Mouse (Mus musculus) hindbrain, embryonic 12.5 days (tissue): Measurements from ENCODE around the gene Gas7. TPM values are rescaled to one million over a fixed set of nuclear protein-coding genes. Genes with fewer than 3 reads are reported as not detected.

Source experiments
- ATAC-seq: fragments of 200-750 bp; cut with Nextera tagmentation; 2 replicates; pipeline ENCODE4 v1.8.0; 2017; ENCODE audit warnings: moderate TSS enrichment; ENCODE audit not compliant: low FRiP score
- H3K27ac ChIP-seq: fragments of 300-500 bp; sonication (generic); 2 replicates; pipeline ENCODE4 v1.5.1; 2016; ENCODE audit warnings: mild to moderate bottlenecking
- H3K27me3 ChIP-seq: fragments of 300-500 bp; sonication (generic); 2 replicates; pipeline ENCODE4 v1.6.1; 2016; ENCODE audit warnings: mild to moderate bottlenecking
- H3K36me3 ChIP-seq: fragments of 300-500 bp; sonication (generic); 2 replicates; pipeline ENCODE4 v1.6.1; 2016; ENCODE audit warnings: mild to moderate bottlenecking
- H3K4me1 ChIP-seq: fragments of 300-500 bp; sonication (generic); 2 replicates; pipeline ENCODE4 v1.6.1; 2016
- H3K4me2 ChIP-seq: fragments of 300-500 bp; sonication (generic); replicated peaks from 2 replicates; pipeline ENCODE4 v1.6.1; 2016; ENCODE audit warnings: mild to moderate bottlenecking
- H3K4me3 ChIP-seq: fragments of 300-500 bp; sonication (generic); 2 replicates; pipeline ENCODE4 v1.5.1; 2016; ENCODE audit warnings: mild to moderate bottlenecking
- H3K9ac ChIP-seq: fragments of 300-500 bp; sonication (generic); 2 replicates; pipeline ENCODE4 v1.6.1; 2016; ENCODE audit warnings: mild to moderate bottlenecking, moderate library complexity
- H3K9me3 ChIP-seq: fragments of 300-500 bp; sonication (generic); replicated peaks from 2 replicates; pipeline ENCODE4 v1.6.1; 2016; ENCODE audit warnings: mild to moderate bottlenecking
- WGBS: fragments of 180-500 bp; shearing (Covaris S2); methylation state at CpG from one replicate; pipeline ENCODE4 v1.1.7; 2016; 5-methylcytosine and 5-hydroxymethylcytosine counted together
- polyA plus RNA-seq: library from polyadenylated mRNA; unstranded; fragments of >200 nt; fragmentation: Nextera tagmentation; extraction: Ambion mirVana; gene quantifications from 2 replicates; pipeline ENCODE4 v1.2.1, GENCODE M21; 2016

Gene Gas7
- polyA plus RNA-seq, 1 experiment from 2014 or later, result 3.8 TPM

- H3K4me2 ChIP-seq, result no peak overlapping the region
- no peak overlapping the region for H3K9ac ChIP-seq
- H3K4me3 ChIP-seq, result no peak overlapping the region
- H3K4me1 ChIP-seq, result peaks cover 13% of the 10 kb centered on the region; the same call in 1 of the 2 replicates
- no peaks in the 10 kb centered on the region for H3K36me3 ChIP-seq
- WGBS, result 83% methylated on average over 5 of the region's 5 CpGs
- no peak overlapping the region for H3K27ac ChIP-seq
- H3K9me3 ChIP-seq, result no peaks in the 10 kb centered on the region
- H3K27me3 ChIP-seq, result no peaks in the 10 kb centered on the region
- no peak for ATAC-seq
These were observed 111.9 kb downstream of the Gas7 start for GRCm38 (mm10) chr11:67567184-67567583.

- no peak overlapping the region for H3K4me3 ChIP-seq
- no peak for ATAC-seq
- H3K36me3 ChIP-seq, result no peaks in the 10 kb centered on the region
- no peaks in the 10 kb centered on the region for H3K9me3 ChIP-seq
- H3K4me1 ChIP-seq, result peaks cover 13% of the 10 kb centered on the region; the same call in 1 of the 2 replicates
- no peak overlapping the region for H3K9ac ChIP-seq
- no peak overlapping the region for H3K27ac ChIP-seq
- no peak overlapping the region for H3K4me2 ChIP-seq
- H3K27me3 ChIP-seq, result no peaks in the 10 kb centered on the region
- WGBS, result 89% methylated on average over 4 of the region's 4 CpGs
These were observed 112.8 kb downstream of the Gas7 start for GRCm38 (mm10) chr11:67567991-67568390.

- H3K9ac ChIP-seq, result no peak overlapping the region
- no peak overlapping the region for H3K27ac ChIP-seq
- ATAC-seq, result no peak
- peaks cover 13% of the 10 kb centered on the region; the same call in 1 of the 2 replicates for H3K4me1 ChIP-seq
- no peak overlapping the region for H3K4me3 ChIP-seq
- no peak overlapping the region for H3K4me2 ChIP-seq
- no peaks in the 10 kb centered on the region for H3K27me3 ChIP-seq
- no peaks in the 10 kb centered on the region for H3K9me3 ChIP-seq
- no peaks in the 10 kb centered on the region for H3K36me3 ChIP-seq
- 65% methylated on average over 5 of the region's 5 CpGs for WGBS
These were observed 113.6 kb downstream of the Gas7 start for GRCm38 (mm10) chr11:67568815-67569214.

DNA sequence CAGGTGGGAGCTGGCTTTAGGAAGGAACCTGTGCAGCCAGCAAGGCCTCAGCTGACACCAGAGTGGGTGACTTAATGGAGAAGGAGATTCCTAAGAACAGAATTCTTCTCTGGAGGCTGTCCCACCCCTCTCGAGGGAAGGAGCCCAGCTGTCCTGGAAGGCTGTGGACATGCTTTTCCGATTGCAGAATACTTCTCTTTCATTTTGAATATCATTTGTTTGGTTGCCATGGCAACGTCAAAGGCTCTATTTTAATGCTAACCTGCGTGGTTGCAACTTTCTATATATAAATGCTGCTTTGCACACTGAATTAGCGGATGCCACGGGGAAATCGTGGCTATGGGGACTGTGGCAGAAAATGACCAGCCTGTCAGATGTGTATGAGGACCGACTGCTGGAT lies 115.7 kb downstream of the Gas7 start:
- Histone ChIP-seq H3K27me3 (no peaks in the 10 kb centered on the region), H3K4me1 (peaks cover 13% of the 10 kb centered on the region; the same call in 1 of the 2 replicates)
- no peak for ATAC-seq

GRCm38 (mm10) chr11:67574344-67574743 lies 119.1 kb downstream of the Gas7 start:
- peaks cover 11% of the 10 kb centered on the region; the same call in 1 of the 2 replicates for H3K4me1 ChIP-seq
- ATAC-seq, result no peak
- no peak overlapping the region for H3K4me2 ChIP-seq
- no peaks in the 10 kb centered on the region for H3K9me3 ChIP-seq
- no peak overlapping the region for H3K9ac ChIP-seq
- no peaks in the 10 kb centered on the region for H3K36me3 ChIP-seq
- H3K4me3 ChIP-seq, result no peak overlapping the region
- H3K27me3 ChIP-seq, result no peaks in the 10 kb centered on the region
- 93% methylated on average over 5 of the region's 5 CpGs for WGBS
- H3K27ac ChIP-seq, result no peak overlapping the region

More for the DNA sequence above, 115.7 kb downstream of the Gas7 start:
- Histone ChIP-seq H3K36me3 (no peaks in the 10 kb centered on the region), H3K27ac (no peak overlapping the region), H3K9ac (no peak overlapping the region), H3K4me2 (no peak overlapping the region), H3K9me3 (no peaks in the 10 kb centered on the region), H3K4me3 (no peak overlapping the region)
- WGBS, result 39% methylated on average over 8 of the region's 8 CpGs

DNA sequence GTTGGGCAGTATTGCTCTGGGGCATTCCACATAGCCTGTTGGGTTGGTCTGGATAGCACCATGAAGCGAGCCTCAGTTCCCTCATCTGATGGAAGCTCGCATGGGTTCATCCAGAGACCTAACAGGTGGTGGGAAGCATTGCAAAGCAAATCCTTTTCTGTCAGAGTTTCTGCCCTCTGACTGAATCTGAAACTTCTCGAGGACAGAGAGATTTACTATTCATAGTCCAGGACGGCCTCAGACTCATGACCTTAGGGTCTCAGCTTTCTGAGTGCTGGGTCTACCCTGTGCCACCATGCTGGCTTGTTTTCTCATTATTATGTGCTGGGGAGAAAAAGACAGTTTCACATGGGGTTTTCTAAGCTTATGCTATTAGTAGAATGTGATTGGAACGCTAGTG lies 122.2 kb downstream of the Gas7 start:
- no peak for ATAC-seq

GRCm38 (mm10) chr11:67577994-67578393 lies 122.8 kb downstream of the Gas7 start:
- Histone ChIP-seq H3K36me3 (no peaks in the 10 kb centered on the region), H3K4me2 (no peak overlapping the region), H3K4me3 (no peak overlapping the region), H3K9me3 (no peaks in the 10 kb centered on the region), H3K4me1 (0 out of 2 replicates have a peak, but pooled peaks cover 2% of the 10 kb centered on the region), H3K27me3 (no peaks in the 10 kb centered on the region), H3K9ac (no peak overlapping the region), H3K27ac (no peak overlapping the region)
- no peak for ATAC-seq
- WGBS, result 71% methylated on average over 4 of the region's 4 CpGs

More for the DNA sequence above, 122.2 kb downstream of the Gas7 start:
- Histone ChIP-seq H3K4me2 (no peak overlapping the region), H3K36me3 (no peaks in the 10 kb centered on the region), H3K4me3 (no peak overlapping the region), H3K9me3 (no peaks in the 10 kb centered on the region), H3K4me1 (0 out of 2 replicates have a peak, but pooled peaks cover 2% of the 10 kb centered on the region), H3K27me3 (no peaks in the 10 kb centered on the region), H3K9ac (no peak overlapping the region), H3K27ac (no peak overlapping the region)
- 74% methylated on average over 5 of the region's 5 CpGs for WGBS

- ATAC-seq, result no peak
- no peak overlapping the region for H3K4me3 ChIP-seq
- no peaks in the 10 kb centered on the region for H3K9me3 ChIP-seq
- H3K4me1 ChIP-seq, result 0 out of 2 replicates have a peak, but pooled peaks cover 2% of the 10 kb centered on the region
- no peaks in the 10 kb centered on the region for H3K27me3 ChIP-seq
- no peak overlapping the region for H3K9ac ChIP-seq
- H3K36me3 ChIP-seq, result no peaks in the 10 kb centered on the region
- 71% methylated on average over 9 of the region's 9 CpGs for WGBS
- no peak overlapping the region for H3K4me2 ChIP-seq
- H3K27ac ChIP-seq, result no peak overlapping the region
These were observed 123.9 kb downstream of the Gas7 start for GRCm38 (mm10) chr11:67579136-67579535.

- H3K4me2 ChIP-seq, result no peak overlapping the region
- no peak for ATAC-seq
- H3K9me3 ChIP-seq, result no peaks in the 10 kb centered on the region
- WGBS, result 55% methylated on average over 7 of the region's 7 CpGs
- no peaks in the 10 kb centered on the region for H3K27me3 ChIP-seq
- peaks cover 4% of the 10 kb centered on the region; the same call in 1 of the 2 replicates for H3K4me1 ChIP-seq
- no peak overlapping the region for H3K27ac ChIP-seq
- no peak overlapping the region for H3K4me3 ChIP-seq
- H3K9ac ChIP-seq, result no peak overlapping the region
- H3K36me3 ChIP-seq, result no peaks in the 10 kb centered on the region
These were observed 126.3 kb downstream of the Gas7 start for GRCm38 (mm10) chr11:67581549-67581948.

- WGBS, result 96% methylated on average over 4 of the region's 4 CpGs
- Histone ChIP-seq H3K4me1 (peaks cover 5% of the 10 kb centered on the region; the same call in 1 of the 2 replicates), H3K36me3 (no peaks in the 10 kb centered on the region), H3K9ac (no peak overlapping the region), H3K27ac (no peak overlapping the region), H3K4me3 (no peak overlapping the region), H3K4me2 (no peak overlapping the region), H3K27me3 (no peaks in the 10 kb centered on the region), H3K9me3 (no peaks in the 10 kb centered on the region)
- no peak for ATAC-seq
These were observed 127.3 kb downstream of the Gas7 start for GRCm38 (mm10) chr11:67582570-67582969.

GRCm38 (mm10) chr11:67585016-67585415 lies 129.8 kb downstream of the Gas7 start:
- no peak overlapping the region for H3K4me3 ChIP-seq
- H3K9me3 ChIP-seq, result no peaks in the 10 kb centered on the region
- no peak overlapping the region for H3K9ac ChIP-seq
- H3K4me1 ChIP-seq, result peaks cover 11% of the 10 kb centered on the region
- no peak overlapping the region for H3K4me2 ChIP-seq
- no peaks in the 10 kb centered on the region for H3K36me3 ChIP-seq
- H3K27me3 ChIP-seq, result no peaks in the 10 kb centered on the region
- ATAC-seq, result no peak
- no peak overlapping the region for H3K27ac ChIP-seq
- 88% methylated on average over 6 of the region's 6 CpGs for WGBS

DNA sequence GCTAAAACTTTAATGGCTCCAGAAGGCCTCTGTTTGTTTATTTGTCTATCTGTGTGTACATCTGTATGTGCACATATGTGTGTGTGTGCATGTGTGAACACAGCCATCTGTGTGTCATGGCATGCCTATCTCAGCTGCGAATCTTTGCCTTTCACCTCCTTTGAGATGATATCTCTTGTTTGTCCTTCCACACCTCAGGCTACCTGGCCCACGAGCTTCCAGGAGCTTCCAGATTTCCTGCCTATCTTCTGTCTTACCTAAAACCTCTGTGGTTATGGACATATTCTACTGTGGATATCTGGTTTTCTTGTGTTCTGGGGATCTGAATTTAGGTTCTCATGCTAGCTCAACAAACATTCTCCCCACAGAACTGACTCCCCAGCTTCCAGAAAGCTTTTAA lies 130.4 kb downstream of the Gas7 start:
- Histone ChIP-seq H3K4me1 (peaks cover 9% of the 10 kb centered on the region), H3K9ac (no peak overlapping the region), H3K4me2 (no peak overlapping the region), H3K4me3 (no peak overlapping the region), H3K27me3 (no peaks in the 10 kb centered on the region), H3K36me3 (no peaks in the 10 kb centered on the region), H3K27ac (no peak overlapping the region), H3K9me3 (no peaks in the 10 kb centered on the region)
- ATAC-seq, result no peak
- 85% methylated on average over 2 of the region's 2 CpGs for WGBS

- Histone ChIP-seq H3K4me2 (no peak overlapping the region), H3K36me3 (no peaks in the 10 kb centered on the region), H3K27ac (no peak overlapping the region), H3K9ac (no peak overlapping the region), H3K4me1 (peaks cover 9% of the 10 kb centered on the region), H3K4me3 (no peak overlapping the region), H3K9me3 (no peaks in the 10 kb centered on the region), H3K27me3 (no peaks in the 10 kb centered on the region)
- 37% methylated on average over 3 of the region's 3 CpGs for WGBS
- ATAC-seq, result no peak
These were observed 131.2 kb downstream of the Gas7 start for GRCm38 (mm10) chr11:67586231-67586994.
